Mouse (Mus musculus): ENCODE results near the gene Vcan. TPM values are rescaled to one million over a fixed set of nuclear protein-coding genes. Genes with fewer than 3 reads are reported as not detected.
"Not testable (repeated sequence)": the region's sequence is repeated elsewhere in the genome, so short reads cannot be mapped to it uniquely, and the experiment has no call there.

Vcan gene
- 10 to 100 TPM; 37.0 to 41.0 TPM for total RNA-seq (2021)

DNA sequence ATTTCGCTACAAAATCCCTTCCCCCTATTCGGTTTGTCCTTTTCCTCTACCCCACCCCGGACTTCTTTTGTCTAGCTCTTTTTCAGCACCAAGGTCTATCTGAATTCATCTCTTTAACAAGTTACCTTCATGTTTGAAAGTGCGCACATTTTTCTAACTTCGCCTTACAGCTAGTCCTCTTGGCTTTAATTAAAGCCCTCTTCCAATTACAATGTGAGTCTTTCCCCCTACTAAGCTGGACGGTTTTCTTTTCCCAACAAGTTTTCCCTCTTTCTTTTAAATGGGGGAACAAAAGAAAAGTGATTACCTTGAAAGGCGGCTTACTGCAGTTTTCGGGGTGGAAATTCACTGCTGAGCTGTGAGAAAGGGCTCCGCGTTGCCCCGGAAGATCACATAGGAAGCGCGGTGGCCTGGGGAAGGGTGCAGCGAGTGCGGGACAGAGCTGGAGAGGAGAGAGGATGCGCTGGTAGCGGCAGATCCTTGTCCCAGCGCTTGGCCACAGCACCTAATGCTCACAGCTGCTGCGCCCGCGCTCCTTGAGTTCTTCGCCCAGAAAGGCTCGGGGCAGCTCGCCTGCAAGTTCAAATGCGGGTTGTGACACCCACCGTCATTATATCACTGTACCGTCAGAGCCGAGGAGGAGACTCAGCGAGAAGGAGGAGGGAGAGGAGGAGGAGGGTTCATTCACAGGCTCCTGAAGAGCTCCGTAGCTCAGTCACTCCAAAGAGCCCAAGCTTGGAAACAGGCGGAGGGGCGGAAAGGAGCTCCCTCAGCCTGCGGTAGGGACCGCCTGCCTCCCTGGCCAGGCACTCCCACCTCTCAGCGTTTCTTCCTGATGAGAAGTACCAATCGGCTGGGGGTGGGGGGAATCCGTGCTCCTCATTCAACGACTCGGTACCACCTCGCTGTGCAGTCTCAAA is at the start of gene Vcan:
Gene Vcan (minus strand): TSS at position 744 of the 920 bp plus-strand sequence.
- DNase-seq (ENCODE audit: extremely low spot score in 1 of 2, low spot score in 2 of 2) = peak; percentile 20 to 45
- intact Hi-C loops (cut with DNase I) = loop anchor here (2.0 to 10.0 kb wide), 4 partner anchors 345 to 1143 kb away; partner anchors contain the start of genes Tmem167 and Xrcc4

DNA sequence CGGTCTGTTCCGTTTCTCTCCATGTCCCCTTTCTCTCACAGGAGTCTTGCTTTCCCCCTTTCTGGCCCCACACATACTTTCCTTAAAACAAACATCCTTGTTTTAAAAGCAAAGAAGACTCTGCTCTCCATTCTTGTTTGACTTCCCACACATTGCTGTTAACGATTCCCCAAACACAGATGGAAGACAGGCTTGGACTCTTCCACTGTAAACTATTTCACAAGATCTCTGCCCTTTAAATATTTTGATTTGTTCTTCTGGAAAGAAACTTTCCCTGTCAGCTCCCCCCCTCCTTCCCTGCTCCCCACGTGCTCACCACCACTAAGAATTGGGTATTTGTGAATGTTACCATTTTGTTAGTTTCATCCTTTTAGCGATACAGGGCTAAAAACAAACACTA is 49.2 kb upstream of the Vcan start:
- DNase-seq (ENCODE audit: extremely low spot score in 1 of 2, low spot score in 2 of 2) = no peak
- intact Hi-C loops (cut with DNase I) = no loop called here

DNA sequence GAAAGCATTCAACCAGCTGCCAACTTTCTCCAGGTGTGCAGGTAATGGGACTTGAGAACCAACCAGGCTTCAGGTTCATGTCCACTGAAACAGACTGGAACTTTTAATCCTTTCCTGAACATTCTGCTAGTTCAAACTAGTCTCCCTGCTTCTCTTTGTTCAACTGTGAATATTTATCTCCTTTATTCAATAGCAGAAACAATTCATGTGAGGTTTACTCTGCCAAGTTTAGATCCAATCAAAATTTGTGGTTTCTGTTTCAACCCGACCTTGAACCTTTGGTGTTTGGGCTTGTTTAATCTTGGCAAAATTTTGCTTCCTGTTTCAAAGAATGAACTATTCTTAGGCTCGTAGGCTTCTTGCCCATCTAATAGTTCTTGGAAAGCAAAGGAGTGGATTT is 40.6 kb upstream of the Vcan start:
- DNase-seq (ENCODE audit: extremely low spot score in 1 of 2, low spot score in 2 of 2) = no peak
- intact Hi-C loops (cut with DNase I) = no loop called here

DNA sequence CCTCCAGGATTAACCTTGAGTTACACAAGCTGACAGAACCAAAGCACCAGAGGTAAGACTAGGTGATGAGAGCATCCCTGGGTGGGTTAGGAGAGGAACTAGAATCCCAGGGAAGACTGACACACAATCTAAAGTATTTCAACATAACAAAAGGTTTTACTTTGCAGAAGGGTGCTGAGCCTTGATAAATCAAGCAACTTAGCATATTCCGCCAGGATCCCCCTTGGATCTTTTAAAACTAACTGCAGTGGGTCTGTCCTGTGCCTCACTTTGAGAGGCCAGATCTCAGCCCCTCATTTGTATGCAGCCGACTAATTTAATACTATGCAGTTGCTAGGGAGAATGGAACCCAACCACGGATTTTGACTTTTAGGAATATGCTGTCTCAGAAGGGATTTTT is 38.0 kb upstream of the Vcan start:
- DNase-seq (ENCODE audit: extremely low spot score in 1 of 2, low spot score in 2 of 2) = no peak
- intact Hi-C loops (cut with DNase I) = no loop called here

DNA sequence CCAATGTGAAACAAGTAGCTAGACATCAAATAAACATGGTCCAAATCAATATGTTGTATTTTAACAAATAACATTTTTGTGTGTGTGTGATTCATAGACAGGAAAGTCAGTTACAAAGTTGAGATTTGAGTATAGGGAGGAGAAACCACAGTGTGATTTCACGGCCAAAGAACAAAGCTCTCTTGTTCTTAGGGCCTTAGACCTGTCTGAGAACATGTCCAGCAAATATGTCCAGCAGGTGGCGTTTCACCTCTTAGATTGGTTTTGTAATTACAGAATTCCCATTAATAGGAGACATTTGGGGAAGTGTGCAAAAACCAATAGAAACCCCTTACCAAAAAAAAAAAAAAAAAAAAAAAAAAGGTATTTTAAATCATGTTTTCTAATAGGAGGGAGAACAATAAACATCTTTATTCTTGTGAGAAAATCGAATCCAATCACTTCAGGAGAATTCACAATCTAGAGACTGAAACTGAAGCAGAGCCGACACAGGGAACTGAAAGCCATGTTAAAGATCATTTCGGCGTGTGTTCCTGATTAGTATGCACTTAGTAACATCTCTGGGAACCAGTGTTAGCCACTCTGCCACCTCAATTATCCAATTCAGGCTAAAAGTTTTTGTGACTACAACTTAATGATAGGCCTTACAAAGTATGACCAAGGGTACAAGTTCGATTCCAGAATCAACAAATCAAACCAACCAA is 37.1 kb upstream of the Vcan start:
- intact Hi-C loops (cut with DNase I) = no loop called here
- DNase-seq (ENCODE audit: extremely low spot score in 1 of 2, low spot score in 2 of 2) = peak; percentile 45 to 51

DNA sequence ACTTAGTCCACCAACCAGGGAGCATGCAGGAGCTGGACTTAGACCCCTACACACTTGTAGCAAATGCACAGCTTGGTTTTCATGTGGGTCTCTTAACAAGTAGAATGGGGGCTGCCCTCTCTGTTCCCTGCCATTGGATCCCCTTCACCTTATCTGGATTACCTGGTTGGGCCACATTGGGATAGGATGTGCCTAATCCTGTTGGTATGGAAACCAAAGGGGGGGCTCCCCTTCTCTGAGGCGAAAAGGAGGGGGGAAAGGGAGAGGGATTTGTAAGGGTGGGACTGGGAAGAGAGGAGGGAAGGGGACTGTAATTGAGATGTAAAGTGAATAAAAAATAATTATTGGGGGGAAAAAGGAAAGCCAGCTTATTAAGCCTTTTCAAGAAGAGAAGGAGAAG is 35.5 kb upstream of the Vcan start:
- intact Hi-C loops (cut with DNase I) = no loop called here
- DNase-seq (ENCODE audit: extremely low spot score in 1 of 2, low spot score in 2 of 2) = no peak

DNA sequence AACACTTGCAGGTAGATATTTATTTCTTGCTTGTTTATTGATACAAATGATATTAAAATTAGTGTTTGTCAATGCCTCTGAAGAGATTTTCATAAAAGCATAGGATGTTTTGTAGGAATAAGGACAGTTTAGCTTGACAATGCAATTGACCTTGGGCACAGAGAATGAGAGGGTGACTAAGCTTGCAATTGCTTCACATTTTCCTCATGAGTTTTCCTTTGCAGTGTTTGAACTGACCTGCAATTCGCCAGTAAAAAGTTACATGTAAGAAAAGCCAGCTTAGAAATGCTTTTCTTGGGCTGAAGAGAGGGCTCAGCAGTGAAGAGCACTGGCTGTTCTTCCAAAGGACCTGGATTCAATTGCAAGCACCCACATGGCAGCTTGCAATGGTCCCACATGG is 34.8 kb upstream of the Vcan start:
- intact Hi-C loops (cut with DNase I) = no loop called here
- no peak for DNase-seq (ENCODE audit: extremely low spot score in 1 of 2, low spot score in 2 of 2)

DNA sequence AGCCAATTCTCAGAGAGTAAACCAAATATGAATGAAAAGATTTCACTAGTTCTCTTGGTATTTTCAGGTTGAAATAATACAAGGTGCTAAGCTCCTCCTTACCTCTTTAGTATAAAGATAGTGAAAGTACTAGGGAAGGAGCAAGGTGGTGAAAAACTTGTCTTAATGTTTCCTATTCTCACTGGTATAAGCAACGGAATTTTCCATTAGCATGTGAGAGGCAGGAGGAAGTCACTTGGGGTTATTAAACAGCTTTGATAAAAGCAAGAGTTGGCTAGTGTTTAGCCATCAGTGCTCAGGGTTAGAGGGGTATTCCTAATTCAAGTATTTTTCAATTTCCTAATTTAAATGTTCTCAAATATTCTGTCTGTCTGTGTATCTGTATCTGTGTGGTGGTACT is 24.2 kb upstream of the Vcan start:
- no peak for DNase-seq (ENCODE audit: extremely low spot score in 1 of 2, low spot score in 2 of 2)
- intact Hi-C loops (cut with DNase I) = no loop called here

DNA sequence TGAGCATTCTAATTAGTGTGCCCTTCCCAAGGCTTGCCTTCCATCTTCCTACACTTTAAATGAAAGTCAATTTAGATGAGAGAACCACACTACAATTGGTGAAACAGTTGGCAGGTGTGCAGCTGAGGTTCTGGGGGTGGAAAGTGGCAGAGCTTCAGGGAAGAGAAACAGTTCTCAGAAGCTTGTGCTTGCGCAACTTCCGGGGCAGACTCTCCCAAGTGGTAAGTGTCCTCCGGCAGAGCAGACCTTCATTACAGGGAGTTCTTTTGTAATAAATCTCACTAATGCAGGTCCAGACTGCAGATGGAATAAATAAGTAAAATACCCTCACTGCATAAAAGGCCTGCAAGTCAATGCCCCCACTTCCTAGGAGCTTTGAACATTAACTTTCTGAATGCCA is 23.7 kb upstream of the Vcan start:
- DNase-seq (ENCODE audit: extremely low spot score in 1 of 2, low spot score in 2 of 2) = no peak
- intact Hi-C loops (cut with DNase I) = no loop called here

DNA sequence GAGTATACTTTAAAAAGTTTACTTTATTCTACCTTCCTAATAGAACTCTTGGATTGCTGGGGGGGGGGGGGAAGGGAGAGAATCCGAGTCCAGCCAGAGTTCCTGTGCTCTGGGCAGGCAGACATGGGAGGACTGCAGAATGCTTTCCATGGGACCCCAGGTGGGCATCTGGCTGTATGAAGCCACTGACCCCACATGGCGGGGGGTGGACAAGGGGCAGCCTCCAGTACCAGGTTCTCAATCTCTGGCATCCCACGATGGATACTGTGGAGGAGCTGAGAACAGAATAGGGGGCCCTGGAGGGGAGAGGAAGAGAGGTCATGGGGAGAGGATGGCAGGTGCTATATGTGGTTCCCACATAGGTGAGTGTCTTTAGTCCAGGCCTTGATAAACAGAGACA is 20.0 kb upstream of the Vcan start:
- intact Hi-C loops (cut with DNase I) = no loop called here

DNA sequence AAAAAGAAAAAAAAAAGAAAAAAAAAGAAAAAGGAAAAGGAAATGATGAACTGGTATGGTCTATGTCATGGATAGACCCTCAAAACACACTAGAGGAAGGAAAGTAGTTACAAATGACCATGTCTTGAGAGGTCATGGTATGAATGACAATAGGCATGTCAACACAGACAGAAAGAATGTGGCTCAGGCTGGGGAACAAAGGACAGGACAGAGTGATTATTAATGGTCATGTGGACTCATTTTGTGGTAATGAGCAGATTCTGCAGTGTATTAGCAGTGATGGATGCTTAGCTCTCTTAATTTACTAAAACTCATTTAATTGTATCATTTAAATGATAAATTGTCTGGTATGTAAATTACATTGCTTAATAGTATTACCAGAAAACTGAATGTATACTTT is 14.0 kb upstream of the Vcan start:
- DNase-seq (ENCODE audit: extremely low spot score in 1 of 2, low spot score in 2 of 2) = no peak
- intact Hi-C loops (cut with DNase I) = no loop called here

More for the DNA sequence above, 20.0 kb upstream of the Vcan start:
- no peak for DNase-seq (ENCODE audit: extremely low spot score in 1 of 2, low spot score in 2 of 2)

DNA sequence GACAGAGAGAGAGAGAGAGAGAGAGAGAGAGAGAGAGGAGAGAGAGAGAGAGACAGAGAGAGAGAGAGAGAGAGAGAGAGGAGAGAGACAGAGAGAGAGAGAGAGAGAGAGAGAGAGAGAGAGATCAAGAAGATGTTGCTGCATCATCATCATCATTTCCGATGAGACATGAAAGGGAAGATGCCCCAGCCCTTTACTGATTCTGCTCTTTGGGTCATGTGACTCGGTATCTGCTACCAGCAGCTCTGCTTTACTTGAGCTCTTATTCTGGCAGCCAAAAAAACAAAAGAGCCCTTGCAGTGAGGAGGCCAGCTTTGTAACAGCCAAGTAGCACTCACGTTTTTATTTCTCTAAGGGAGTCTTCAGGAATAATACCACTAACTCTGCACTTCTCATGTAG is 8.3 kb upstream of the Vcan start:
- DNase-seq (ENCODE audit: extremely low spot score in 1 of 2, low spot score in 2 of 2); intact Hi-C loops (cut with DNase I): not testable (repeated sequence)

DNA sequence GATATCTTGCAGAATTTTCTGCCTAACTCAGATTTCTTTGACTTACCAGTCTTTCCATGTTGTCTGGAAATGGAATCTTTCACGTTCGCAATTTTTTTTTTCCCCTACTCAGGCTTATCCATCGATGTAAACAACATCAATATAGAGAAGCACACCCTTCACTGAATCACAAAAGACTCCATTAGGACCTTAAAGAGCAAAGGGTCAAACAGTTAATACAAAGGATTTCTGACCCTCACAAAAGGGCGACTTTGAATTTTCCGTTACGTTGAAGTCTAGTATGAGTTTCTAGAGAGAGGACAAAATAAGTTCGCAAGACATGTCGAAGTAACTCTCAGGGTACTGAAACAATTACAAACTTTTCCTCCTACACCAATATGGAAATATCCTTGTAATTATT is 892 bp upstream of the Vcan start:
- no peak for DNase-seq (ENCODE audit: extremely low spot score in 1 of 2, low spot score in 2 of 2)
- intact Hi-C loops (cut with DNase I) = loop anchor here (5.0 to 10.0 kb wide), 3 partner anchors 344 to 1142 kb away; partner anchors contain the start of genes Tmem167 and Xrcc4

DNA sequence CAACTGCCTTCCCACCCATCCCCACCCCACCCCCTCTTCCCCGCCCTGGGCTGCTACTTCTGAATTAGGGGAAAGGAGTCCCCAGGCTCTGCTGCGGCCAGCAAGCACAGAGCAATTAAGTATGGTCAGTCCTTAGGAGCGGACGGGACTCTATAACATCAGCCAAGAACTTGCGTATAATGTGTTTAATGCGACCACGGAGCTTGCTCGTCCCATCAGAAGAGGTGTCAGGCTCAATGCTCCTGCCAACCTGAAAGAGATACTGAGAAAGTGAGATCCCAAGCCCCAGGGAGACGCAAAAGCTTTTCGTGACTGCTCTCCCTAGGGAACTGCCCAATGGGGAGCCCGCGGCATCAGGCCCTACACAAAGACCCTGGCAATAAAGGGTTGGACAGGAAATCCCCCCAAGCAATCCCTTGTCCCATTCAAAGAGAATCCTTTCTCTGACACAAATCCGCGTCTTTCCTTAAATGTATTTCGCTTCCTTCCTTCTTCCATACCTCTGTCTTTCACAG is 434 bp upstream of the Vcan start:
- no peak for DNase-seq (ENCODE audit: extremely low spot score in 1 of 2, low spot score in 2 of 2)
- intact Hi-C loops (cut with DNase I) = loop anchor here (5.0 to 10.0 kb wide), 3 partner anchors 345 to 1142 kb away; partner anchors contain the start of genes Tmem167 and Xrcc4

DNA sequence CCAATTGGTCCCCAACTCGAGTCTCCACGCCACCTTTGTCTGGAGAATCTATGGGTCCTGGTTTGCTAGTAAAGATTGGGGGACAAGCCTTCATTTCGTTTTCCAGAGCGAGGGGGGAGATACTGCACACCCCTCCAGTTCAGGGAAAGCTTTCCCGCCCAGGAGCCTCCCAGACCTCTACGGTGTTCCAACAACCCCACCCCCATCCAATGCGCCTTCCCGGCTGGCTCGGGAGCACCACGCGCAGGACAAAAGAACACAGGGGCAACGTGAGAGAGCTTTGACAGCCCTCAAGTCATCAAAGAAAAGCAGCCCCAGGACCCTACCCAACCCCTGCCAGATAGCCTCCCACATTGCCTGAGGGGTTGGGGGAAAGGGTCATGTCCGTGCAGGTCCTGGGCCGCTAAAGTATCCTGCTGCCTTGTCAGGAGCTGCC is 1.2 kb downstream of the Vcan start:
- intact Hi-C loops (cut with DNase I) = loop anchor here (2.0 to 10.0 kb wide), 4 partner anchors 346 to 1144 kb away; partner anchors contain the start of genes Tmem167 and Xrcc4
- peak in 1 of 2 experiments; percentile 45 for DNase-seq (ENCODE audit: extremely low spot score in 1 of 2, low spot score in 2 of 2)

DNA sequence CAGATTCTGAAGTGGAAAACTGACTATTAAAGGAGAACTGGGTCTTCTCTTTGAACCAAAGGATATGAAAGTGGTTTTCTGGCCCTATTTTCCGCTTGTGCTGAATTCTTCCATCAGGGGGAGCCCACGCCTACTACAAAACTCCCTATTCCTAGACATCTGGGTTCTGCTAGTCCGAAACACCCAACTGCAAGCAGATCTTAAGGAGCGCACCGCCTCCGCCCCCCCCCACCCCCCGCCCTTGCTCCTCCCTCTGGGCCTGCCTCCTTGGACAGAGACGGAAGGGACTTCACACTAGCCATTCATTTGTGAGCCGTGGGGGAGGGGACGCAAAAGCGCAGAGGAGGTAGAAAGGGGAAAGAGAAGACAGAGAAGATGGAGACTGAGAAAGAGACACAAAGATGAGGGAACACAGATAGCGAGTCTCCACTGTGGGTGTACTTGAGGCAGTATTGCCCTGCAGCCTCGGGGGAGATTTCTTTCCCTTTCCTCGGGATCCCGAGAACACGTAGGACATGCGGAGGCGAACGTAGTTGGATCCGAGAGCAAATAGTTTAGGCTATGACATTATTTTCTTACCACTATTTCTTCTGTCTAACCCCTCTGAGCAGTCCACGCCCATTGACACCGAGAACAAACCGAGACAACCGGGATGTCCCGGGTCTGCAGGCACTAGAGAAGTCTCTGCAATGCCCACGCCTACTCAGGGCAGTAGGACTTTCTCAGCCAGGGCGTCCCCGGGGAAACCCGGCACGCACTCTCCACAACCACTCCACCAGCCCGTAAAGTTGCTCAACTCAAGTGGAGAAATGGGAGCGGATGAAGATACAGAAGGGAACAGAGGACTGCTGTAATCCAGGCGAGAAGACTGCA is 1.8 kb downstream of the Vcan start:
- intact Hi-C loops (cut with DNase I) = loop anchor here (2.0 to 10.0 kb wide), 4 partner anchors 347 to 1144 kb away; partner anchors contain the start of genes Tmem167 and Xrcc4
- peak; percentile 77 to 84 for DNase-seq (ENCODE audit: extremely low spot score in 1 of 2, low spot score in 2 of 2)

DNA sequence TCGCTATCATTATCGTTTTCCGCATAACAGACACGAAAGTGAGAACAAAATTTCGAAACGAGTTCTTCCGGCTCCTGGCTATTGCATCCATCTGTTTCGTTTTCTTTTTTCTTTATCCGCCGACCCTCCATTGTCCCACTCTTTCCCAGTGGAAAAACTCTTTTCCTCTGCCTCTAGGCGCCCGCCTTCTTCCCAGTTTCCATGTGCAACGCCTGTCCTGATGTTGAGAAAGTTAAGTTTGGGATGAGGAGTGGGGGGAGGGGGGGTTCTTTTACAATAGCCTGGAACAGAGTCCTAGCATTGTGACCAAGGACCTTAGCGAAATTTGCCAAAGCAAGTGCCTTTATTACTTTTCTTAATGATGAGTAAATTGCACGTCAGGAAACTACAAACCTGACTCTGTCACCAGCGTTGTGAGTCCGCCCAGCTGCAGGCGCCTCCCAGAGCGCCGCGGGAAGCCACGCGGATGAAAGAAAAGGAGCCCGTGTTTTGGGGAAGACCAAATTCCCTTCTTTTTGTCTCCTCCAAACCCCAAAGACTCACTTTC is 2.5 kb downstream of the Vcan start:
- DNase-seq (ENCODE audit: extremely low spot score in 1 of 2, low spot score in 2 of 2) = peak in 1 of 2 experiments; percentile 42
- intact Hi-C loops (cut with DNase I) = loop anchor here (2.0 to 10.0 kb wide), 4 partner anchors 348 to 1145 kb away; partner anchors contain the start of genes Tmem167 and Xrcc4
